Mouse (Mus musculus): ENCODE measurements around the gene Ubr4. TPM values are rescaled to one million over a fixed set of nuclear protein-coding genes. Genes with fewer than 3 reads are reported as not detected.

Ubr4 gene
- total RNA-seq (2014; rRNA removed) (89.6 and 106 TPM in 2 replicates), polyA plus RNA-seq (2015; fragmentation: Nextera tagmentation; extraction: Ambion mirVana) (39.3 and 59.1 TPM in 2 replicates)

- Histone ChIP-seq H3K4me3 (ENCODE audit: low read depth, low read length) (peak within 1 kb of the TSS; percentile 57), H3K27me3 (ENCODE audit: insufficient read depth, low read length) (no peaks in the 10 kb centered on the region), H3K4me2 (ENCODE audit: low read depth) (peak within 1 kb of the TSS; percentile 75), H3K36me3 (ENCODE audit: insufficient read depth) (peaks cover 39% of the 10 kb centered on the region), H3K9ac (peak within 1 kb of the TSS; percentile 83), H3K27ac (ENCODE audit: low read depth, low read length) (peak within 1 kb of the TSS; percentile 92), H3K9me3 (ENCODE audit: low read length) (no peaks in the 10 kb centered on the region), H3K4me1 (ENCODE audit: insufficient read depth) (peaks cover 12% of the 10 kb centered on the region; the same call in 1 of the 2 replicates)
- peak; percentile 98 for ATAC-seq
- TF ChIP-seq CTCF (IDR thresholded peaks at IDR 0.05; ENCODE audit: low read depth), result no peak
- peak; percentile 90 for DNase-seq
- under 1% methylated on average over 64 of the region's 64 CpGs for WGBS
Observed at GRCm38 (mm10) chr4:139351931-139352711, at the start of gene Ubr4, which contains the start of the genes Mrto4 and Emc1. TSS of gene Ubr4 (plus strand) at chr4:139352609. TSS of gene Mrto4 (minus strand) at chr4:139352576. TSS of gene Emc1 (plus strand) at chr4:139352587.

GRCm38 (mm10) chr4:139305521-139305920 is 46.9 kb upstream of the Ubr4 start:
- H3K27me3 ChIP-seq (ENCODE audit: insufficient read depth, low read length), result no peaks in the 10 kb centered on the region
- DNase-seq (no peak), ATAC-seq (no peak)
- H3K4me2 ChIP-seq (ENCODE audit: low read depth), result no peak overlapping the region
- H3K36me3 ChIP-seq (ENCODE audit: insufficient read depth), result peaks cover 28% of the 10 kb centered on the region
- no peak for TF ChIP-seq CTCF (IDR thresholded peaks at IDR 0.05; ENCODE audit: low read depth)
- 92% methylated on average over 3 of the region's 3 CpGs for WGBS
- H3K9me3 ChIP-seq (ENCODE audit: low read length), result no peaks in the 10 kb centered on the region
- no peak overlapping the region for H3K27ac ChIP-seq (ENCODE audit: low read depth, low read length)
- no peak overlapping the region for H3K9ac ChIP-seq
- no peak overlapping the region for H3K4me3 ChIP-seq (ENCODE audit: low read depth, low read length)
- peaks cover 12% of the 10 kb centered on the region; the same call in 1 of the 2 replicates for H3K4me1 ChIP-seq (ENCODE audit: insufficient read depth)

- TF ChIP-seq CTCF (IDR thresholded peaks at IDR 0.05; ENCODE audit: low read depth), result no peak
- H3K27ac ChIP-seq (ENCODE audit: low read depth, low read length), result no peak overlapping the region
- H3K9ac ChIP-seq, result no peak overlapping the region
Observed at GRCm38 (mm10) chr4:139307916-139308315, 44.5 kb upstream of the Ubr4 start.

GRCm38 (mm10) chr4:139309651-139310050 is 42.8 kb upstream of the Ubr4 start:
- H3K4me3 ChIP-seq (ENCODE audit: low read depth, low read length), result peak overlapping the region; percentile 93
- H3K27me3 ChIP-seq (ENCODE audit: insufficient read depth, low read length), result no peaks in the 10 kb centered on the region
- DNase-seq, result no peak
- WGBS, result 24% methylated on average over 6 of the region's 6 CpGs
- H3K27ac ChIP-seq (ENCODE audit: low read depth, low read length), result no peak overlapping the region
- H3K36me3 ChIP-seq (ENCODE audit: insufficient read depth), result peaks cover 12% of the 10 kb centered on the region
- peak; percentile 22; the same call in 1 of the 2 replicates for TF ChIP-seq CTCF (IDR thresholded peaks at IDR 0.05; ENCODE audit: low read depth)
- peak overlapping the region; percentile 79 for H3K9ac ChIP-seq
- H3K4me1 ChIP-seq (ENCODE audit: insufficient read depth), result peaks cover 19% of the 10 kb centered on the region; the same call in 1 of the 2 replicates
- no peak for ATAC-seq
- peak overlapping the region; percentile 92 for H3K4me2 ChIP-seq (ENCODE audit: low read depth)
- no peaks in the 10 kb centered on the region for H3K9me3 ChIP-seq (ENCODE audit: low read length)

More at GRCm38 (mm10) chr4:139307916-139308315, 44.5 kb upstream of the Ubr4 start:
- peaks cover 6% of the 10 kb centered on the region for H3K36me3 ChIP-seq (ENCODE audit: insufficient read depth)
- H3K4me1 ChIP-seq (ENCODE audit: insufficient read depth), result peaks cover 19% of the 10 kb centered on the region; the same call in 1 of the 2 replicates
- no peaks in the 10 kb centered on the region for H3K9me3 ChIP-seq (ENCODE audit: low read length)
- H3K4me2 ChIP-seq (ENCODE audit: low read depth), result no peak overlapping the region
- ATAC-seq (no peak), DNase-seq (no peak)
- no peaks in the 10 kb centered on the region for H3K27me3 ChIP-seq (ENCODE audit: insufficient read depth, low read length)
- WGBS, result 85% methylated on average over 5 of the region's 5 CpGs
- no peak overlapping the region for H3K4me3 ChIP-seq (ENCODE audit: low read depth, low read length)

GRCm38 (mm10) chr4:139310171-139310898 is 42.1 kb upstream of the Ubr4 start, which contains the start of the genes Pqlc2 and Akr7a5:
TSS of gene Pqlc2 (minus strand) at chr4:139310708.
TSS of gene Akr7a5 (plus strand) at chr4:139310744.
- peaks cover 19% of the 10 kb centered on the region for H3K36me3 ChIP-seq (ENCODE audit: insufficient read depth)
- H3K27ac ChIP-seq (ENCODE audit: low read depth, low read length), result peak within 1 kb of the TSS; percentile 72
- no peaks in the 10 kb centered on the region for H3K9me3 ChIP-seq (ENCODE audit: low read length)
- H3K4me1 ChIP-seq (ENCODE audit: insufficient read depth), result peaks cover 19% of the 10 kb centered on the region; the same call in 1 of the 2 replicates
- no peaks in the 10 kb centered on the region for H3K27me3 ChIP-seq (ENCODE audit: insufficient read depth, low read length)
- TF ChIP-seq CTCF (IDR thresholded peaks at IDR 0.05; ENCODE audit: low read depth), result peak; percentile 43; the same call in 1 of the 2 replicates
- H3K9ac ChIP-seq, result peak within 1 kb of the TSS; percentile 79
- WGBS, result 6% methylated on average over 62 of the region's 63 CpGs
- peak within 1 kb of the TSS; percentile 93 for H3K4me3 ChIP-seq (ENCODE audit: low read depth, low read length)
- peak within 1 kb of the TSS; percentile 92 for H3K4me2 ChIP-seq (ENCODE audit: low read depth)
- DNase-seq, result peak; percentile 98
- peak; percentile 91 for ATAC-seq

- Histone ChIP-seq H3K9ac (peak overlapping the region; percentile 79), H3K36me3 (ENCODE audit: insufficient read depth) (peaks cover 23% of the 10 kb centered on the region), H3K27me3 (ENCODE audit: insufficient read depth, low read length) (no peaks in the 10 kb centered on the region), H3K4me1 (ENCODE audit: insufficient read depth) (peaks cover 19% of the 10 kb centered on the region; the same call in 1 of the 2 replicates), H3K9me3 (ENCODE audit: low read length) (no peaks in the 10 kb centered on the region), H3K4me2 (ENCODE audit: low read depth) (peak overlapping the region; percentile 92), H3K4me3 (ENCODE audit: low read depth, low read length) (peak overlapping the region; percentile 93), H3K27ac (ENCODE audit: low read depth, low read length) (peak overlapping the region; percentile 72)
- DNase-seq (no peak), ATAC-seq (peak; percentile 59)
- 2% methylated on average over 53 of the region's 53 CpGs for WGBS
- no peak; the same call in 1 of the 2 replicates for TF ChIP-seq CTCF (IDR thresholded peaks at IDR 0.05; ENCODE audit: low read depth)
Observed at GRCm38 (mm10) chr4:139310899-139311701, 41.3 kb upstream of the Ubr4 start.
